Mouse (Mus musculus) erythroblast, embryonic 14.5 days (primary cell): Measurements from ENCODE around the gene Hist1h3b. TPM values are rescaled to one million over a fixed set of nuclear protein-coding genes. Genes with fewer than 3 reads are reported as not detected.
A peak's percentile ranks its signal among the peaks of the same experiment; 100 is the strongest.

Experiments used
- H3K27me3 ChIP-seq: 2 replicates; pipeline ENCODE4 v1.6.1; 2012; ENCODE audit warnings: inconsistent platforms; ENCODE audit not compliant: control insufficient read depth
- H3K36me3 ChIP-seq: 2 replicates; pipeline ENCODE4 v1.6.1; 2012; ENCODE audit warnings: mild to moderate bottlenecking, inconsistent platforms; ENCODE audit not compliant: control insufficient read depth
- H3K4me1 ChIP-seq: 2 replicates; pipeline ENCODE4 v1.6.1; 2012; ENCODE audit warnings: inconsistent platforms; ENCODE audit not compliant: control insufficient read depth
- H3K4me3 ChIP-seq: replicated peaks from 2 replicates; pipeline ENCODE3; 2012; ENCODE audit warnings: moderate library complexity, mild to moderate bottlenecking, inconsistent platforms
- H3K9me3 ChIP-seq: 2 replicates; pipeline ENCODE4 v1.6.1; 2012; ENCODE audit warnings: low read length, inconsistent platforms, mixed read lengths; ENCODE audit not compliant: control insufficient read depth
- GATA1 ChIP-seq: IDR thresholded peaks from 2 replicates; pipeline ENCODE4 v1.6.1; 2012; ENCODE audit warnings: low read length, inconsistent platforms, mixed read lengths
- TAL1 ChIP-seq: IDR thresholded peaks from 3 replicates; pipeline ENCODE4 v1.6.1; 2012; ENCODE audit warnings: low read length, inconsistent platforms, mixed read lengths
- polyA plus RNA-seq: library from polyadenylated mRNA; stranded (reverse); fragments of >175 nt; gene quantifications from 2 replicates; pipeline ENCODE4 v1.2.3, GENCODE M21; 2012

The Hist1h3b gene
- polyA plus RNA-seq, 1 experiment: 23.6 TPM

- Histone ChIP-seq H3K9me3 (no peaks in the 10 kb centered on the region), H3K27me3 (no peaks in the 10 kb centered on the region), H3K4me3 (no peak overlapping the region), H3K36me3 (no peaks in the 10 kb centered on the region), H3K4me1 (peaks cover 7% of the 10 kb centered on the region)
- TF ChIP-seq GATA1 (no peak), TAL1 (no peak)
These were observed 19.8 kb upstream of the Hist1h3b start for GRCm38 (mm10) chr13:23732156-23732804.

DNA sequence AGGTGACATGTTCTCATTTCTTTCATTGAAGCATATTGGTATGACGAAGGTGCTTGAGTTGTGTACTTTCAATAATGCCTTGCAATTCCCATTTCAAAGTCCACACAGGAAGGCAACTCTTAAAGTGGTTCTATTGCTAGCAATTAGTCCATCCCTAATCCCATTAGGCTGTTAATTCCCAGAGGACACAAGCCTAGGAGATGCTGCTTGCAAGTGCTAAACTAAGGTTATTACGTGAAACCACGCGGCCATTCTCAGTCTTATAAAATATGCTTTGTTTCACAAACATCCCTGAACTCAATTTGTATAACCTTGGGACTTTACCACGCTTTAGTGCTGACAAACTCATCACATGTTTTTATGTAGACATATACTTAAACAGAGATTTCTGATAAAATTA is 15.0 kb upstream of the Hist1h3b start:
- no peaks in the 10 kb centered on the region for H3K9me3 ChIP-seq
- no peaks in the 10 kb centered on the region; the same call in 1 of the 2 replicates for H3K36me3 ChIP-seq
- H3K27me3 ChIP-seq: no peaks in the 10 kb centered on the region
- H3K4me3 ChIP-seq: no peak overlapping the region
- TF ChIP-seq GATA1 (no peak), TAL1 (no peak)
- H3K4me1 ChIP-seq: peaks cover 31% of the 10 kb centered on the region

- Histone ChIP-seq H3K4me3 (peak overlapping the region; percentile 71), H3K9me3 (no peaks in the 10 kb centered on the region), H3K4me1 (peaks cover 38% of the 10 kb centered on the region), H3K27me3 (no peaks in the 10 kb centered on the region), H3K36me3 (peaks cover 1% of the 10 kb centered on the region)
- TF ChIP-seq GATA1 (no peak), TAL1 (no peak)
These were observed 14.0 kb upstream of the Hist1h3b start for GRCm38 (mm10) chr13:23738041-23738440.

- Histone ChIP-seq H3K27me3 (no peaks in the 10 kb centered on the region), H3K36me3 (peaks cover 5% of the 10 kb centered on the region), H3K4me3 (peak within 1 kb of the TSS; percentile 71), H3K4me1 (peaks cover 41% of the 10 kb centered on the region), H3K9me3 (no peaks in the 10 kb centered on the region)
- TF ChIP-seq TAL1 (no peak), GATA1 (no peak)
These were observed 13.4 kb upstream of the Hist1h3b start, which contains the start of gene Hist1h1c for GRCm38 (mm10) chr13:23738677-23739068. Gene Hist1h1c, plus strand, starts transcription at chr13:23738808.

DNA sequence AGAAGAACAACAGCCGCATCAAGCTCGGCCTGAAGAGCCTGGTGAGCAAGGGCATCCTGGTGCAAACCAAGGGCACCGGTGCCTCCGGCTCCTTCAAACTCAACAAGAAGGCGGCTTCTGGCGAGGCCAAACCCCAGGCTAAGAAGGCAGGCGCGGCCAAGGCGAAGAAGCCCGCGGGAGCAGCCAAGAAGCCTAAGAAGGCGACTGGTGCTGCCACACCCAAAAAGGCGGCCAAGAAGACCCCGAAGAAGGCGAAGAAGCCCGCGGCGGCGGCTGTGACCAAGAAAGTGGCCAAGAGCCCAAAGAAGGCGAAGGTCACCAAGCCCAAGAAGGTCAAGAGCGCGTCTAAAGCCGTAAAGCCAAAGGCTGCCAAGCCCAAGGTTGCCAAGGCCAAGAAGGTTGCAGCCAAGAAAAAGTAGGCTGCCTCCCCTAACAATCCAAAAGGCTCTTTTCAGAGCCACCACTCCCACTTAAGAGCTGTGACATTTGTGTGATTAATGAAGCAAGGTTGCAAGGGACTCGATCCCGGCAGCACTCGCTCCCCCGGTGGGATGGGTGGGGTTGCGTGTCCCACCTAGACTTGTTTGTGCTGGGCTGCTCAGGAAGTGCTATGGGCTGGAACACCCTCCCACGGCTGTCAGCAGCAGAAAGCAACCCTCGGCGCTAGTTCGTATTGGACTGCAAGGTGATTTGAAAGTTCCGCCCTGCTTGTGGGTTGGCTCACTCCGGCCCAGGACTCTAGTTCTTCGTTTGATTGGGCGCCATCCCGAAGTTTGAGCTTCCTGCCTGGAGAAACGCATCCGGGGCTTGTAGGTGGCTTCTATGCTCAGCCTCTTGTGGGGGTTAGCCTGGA is 12.8 kb upstream of the Hist1h3b start:
- Histone ChIP-seq H3K9me3 (no peaks in the 10 kb centered on the region), H3K36me3 (peaks cover 5% of the 10 kb centered on the region), H3K4me3 (peak overlapping the region; percentile 71), H3K4me1 (peaks cover 45% of the 10 kb centered on the region), H3K27me3 (no peaks in the 10 kb centered on the region)
- no peak for TF ChIP-seq GATA1
- TF ChIP-seq TAL1: no peak

- H3K9me3 ChIP-seq: no peaks in the 10 kb centered on the region
- H3K27me3 ChIP-seq: no peaks in the 10 kb centered on the region
- H3K4me3 ChIP-seq: peak overlapping the region; percentile 71
- no peak for TF ChIP-seq TAL1
- no peak for TF ChIP-seq GATA1
- peaks cover 45% of the 10 kb centered on the region for H3K4me1 ChIP-seq
- peaks cover 5% of the 10 kb centered on the region for H3K36me3 ChIP-seq
These were observed 12.2 kb upstream of the Hist1h3b start for GRCm38 (mm10) chr13:23739922-23740252.

- Histone ChIP-seq H3K27me3 (no peaks in the 10 kb centered on the region), H3K4me1 (peaks cover 45% of the 10 kb centered on the region), H3K4me3 (peak overlapping the region; percentile 71), H3K9me3 (no peaks in the 10 kb centered on the region), H3K36me3 (peaks cover 5% of the 10 kb centered on the region)
- TF ChIP-seq GATA1 (no peak), TAL1 (no peak)
These were observed 11.7 kb upstream of the Hist1h3b start for GRCm38 (mm10) chr13:23740256-23740840.

GRCm38 (mm10) chr13:23740910-23741309 is 11.2 kb upstream of the Hist1h3b start:
- Histone ChIP-seq H3K9me3 (no peaks in the 10 kb centered on the region), H3K4me3 (peak overlapping the region; percentile 71), H3K36me3 (peaks cover 5% of the 10 kb centered on the region), H3K4me1 (peaks cover 47% of the 10 kb centered on the region), H3K27me3 (no peaks in the 10 kb centered on the region)
- TF ChIP-seq TAL1 (no peak), GATA1 (no peak)

DNA sequence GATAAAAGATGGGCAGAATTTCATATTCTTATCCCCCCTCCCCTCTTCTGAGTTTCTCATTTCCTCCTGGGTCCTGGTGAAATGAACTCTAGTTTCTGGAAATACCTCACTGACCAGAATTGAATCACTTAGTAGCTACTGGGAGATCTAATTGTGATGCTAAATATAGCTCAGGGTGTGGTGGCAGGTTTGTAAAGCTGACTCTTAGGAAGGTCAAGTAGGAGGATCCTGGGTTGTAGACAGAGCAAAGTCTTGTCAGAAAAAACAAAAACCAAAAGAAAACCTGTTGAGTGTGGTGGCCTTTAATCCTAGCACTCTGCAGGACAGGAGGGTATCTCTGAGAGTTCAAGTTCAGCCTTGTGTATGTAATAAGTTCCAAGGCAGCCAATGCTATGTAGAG is 10.1 kb upstream of the Hist1h3b start:
- Histone ChIP-seq H3K4me1 (peaks cover 50% of the 10 kb centered on the region), H3K27me3 (no peaks in the 10 kb centered on the region), H3K36me3 (peaks cover 5% of the 10 kb centered on the region), H3K9me3 (no peaks in the 10 kb centered on the region), H3K4me3 (peak overlapping the region; percentile 71)
- TF ChIP-seq GATA1 (no peak), TAL1 (no peak)
